Mouse (Mus musculus): ENCODE data around the gene Gm47996. TPM values are rescaled to one million over a fixed set of nuclear protein-coding genes. Genes with fewer than 3 reads are reported as not detected.

The Gm47996 gene
- polyA plus RNA-seq, 2 experiments = 0.46 to 0.52 TPM

GRCm38 (mm10) chr1:151258090-151258954 lies 48.4 kb downstream of the Gm47996 start:
- peaks cover 0 to 14% of the 10 kb centered on the region in 2 experiments; a peak in 2 of 4 replicates for H3K4me1 ChIP-seq (replicated peaks; ENCODE audit: control insufficient read depth in 2 of 2, insufficient read depth in 2 of 2, low read length in 1 of 2)
- no peaks in the 10 kb centered on the region for H3K36me3 ChIP-seq (replicated peaks; ENCODE audit: control insufficient read depth, insufficient read depth, low read depth)
- no peak for ATAC-seq (ENCODE audit: insufficient read depth)
- DNase-seq (ENCODE audit: low read depth in 3 of 3, low spot score in 3 of 3) = no peak
- no peaks in the 10 kb centered on the region for H3K9me3 ChIP-seq (ENCODE audit: control insufficient read depth, low read length)
- H3K4me3 ChIP-seq (ENCODE audit: insufficient read depth in 1 of 2, low read depth in 2 of 2, low read length in 2 of 2) = no peak overlapping the region
- no peak overlapping the region for H3K4me2 ChIP-seq (ENCODE audit: low read depth)
- H3K27me3 ChIP-seq (ENCODE audit: control insufficient read depth, insufficient read depth, low read length) = no peaks in the 10 kb centered on the region
- 40% methylated on average over 14 of the region's 14 CpGs for WGBS (ENCODE audit: insufficient replicate concordance)
- no peak for TF ChIP-seq EP300 (IDR thresholded peaks at IDR 0.05; ENCODE audit: low read depth)
- no peak for TF ChIP-seq CTCF (IDR thresholded peaks at IDR 0.05; ENCODE audit: low read depth)
- H3K9ac ChIP-seq (replicated peaks) = no peak overlapping the region
- no peak overlapping the region for H3K27ac ChIP-seq

GRCm38 (mm10) chr1:151259061-151259460 lies 49.1 kb downstream of the Gm47996 start:
- ATAC-seq (ENCODE audit: insufficient read depth) (no peak), DNase-seq (ENCODE audit: low read depth in 3 of 3, low spot score in 3 of 3) (no peak)
- peaks cover 0 to 14% of the 10 kb centered on the region in 2 experiments; a peak in 2 of 4 replicates for H3K4me1 ChIP-seq (replicated peaks; ENCODE audit: control insufficient read depth in 2 of 2, insufficient read depth in 2 of 2, low read length in 1 of 2)
- TF ChIP-seq EP300 (IDR thresholded peaks at IDR 0.05; ENCODE audit: low read depth) (no peak), CTCF (IDR thresholded peaks at IDR 0.05; ENCODE audit: low read depth) (no peak)
- no peaks in the 10 kb centered on the region for H3K36me3 ChIP-seq (replicated peaks; ENCODE audit: control insufficient read depth, insufficient read depth, low read depth)
- H3K4me3 ChIP-seq (ENCODE audit: insufficient read depth in 1 of 2, low read depth in 2 of 2, low read length in 2 of 2) = no peak overlapping the region
- 65% methylated on average over 8 of the region's 8 CpGs for WGBS (ENCODE audit: insufficient replicate concordance)
- no peaks in the 10 kb centered on the region for H3K27me3 ChIP-seq (ENCODE audit: control insufficient read depth, insufficient read depth, low read length)
- H3K9ac ChIP-seq (replicated peaks) = no peak overlapping the region
- no peaks in the 10 kb centered on the region for H3K9me3 ChIP-seq (ENCODE audit: control insufficient read depth, low read length)
- no peak overlapping the region for H3K27ac ChIP-seq
- H3K4me2 ChIP-seq (ENCODE audit: low read depth) = no peak overlapping the region

Other genes with a start within 250 kb of the Gm47996 start
- gene Hmcn1, start 216.7 kb upstream of the Gm47996 start, polyA plus RNA-seq (2012; rRNA removed) = 1.6 and 3.3 TPM in 2 replicates
- 1.7 and 2.3 TPM in 2 replicates for gene Hmcn1, start 216.7 kb upstream of the Gm47996 start, polyA plus RNA-seq (2014; fragmentation: Nextera tagmentation; extraction: Ambion mirVana)
- gene Gm47985, start 27.6 kb upstream of the Gm47996 start, polyA plus RNA-seq (2012; rRNA removed) = 2.0 and 2.1 TPM in 2 replicates
- gene Gm47985, start 27.6 kb upstream of the Gm47996 start, polyA plus RNA-seq (2014; fragmentation: Nextera tagmentation; extraction: Ambion mirVana) = 1.7 and 2.2 TPM in 2 replicates
- gene Gm8947, start 17.8 kb upstream of the Gm47996 start, polyA plus RNA-seq (2012; rRNA removed) = 0.92 and 1.4 TPM in 2 replicates
- gene Gm8947, start 17.8 kb upstream of the Gm47996 start, polyA plus RNA-seq (2014; fragmentation: Nextera tagmentation; extraction: Ambion mirVana) = 0.45 and 1.2 TPM in 2 replicates
- gene Gm47995, start 11.7 kb upstream of the Gm47996 start, polyA plus RNA-seq (2012; rRNA removed) = 0.88 and 1.1 TPM in 2 replicates
- gene Gm47995, start 11.7 kb upstream of the Gm47996 start, polyA plus RNA-seq (2014; fragmentation: Nextera tagmentation; extraction: Ambion mirVana) = 0.71 and 0.76 TPM in 2 replicates
- gene 3110040M04Rik, start 6.0 kb upstream of the Gm47996 start, polyA plus RNA-seq (2012; rRNA removed) = 1.2 and 1.5 TPM in 2 replicates
- 1.2 and 1.3 TPM in 2 replicates for gene 3110040M04Rik, start 6.0 kb upstream of the Gm47996 start, polyA plus RNA-seq (2014; fragmentation: Nextera tagmentation; extraction: Ambion mirVana)
- gene Ivns1abp, start 134.3 kb downstream of the Gm47996 start, polyA plus RNA-seq (2012; rRNA removed) = 47.4 and 57.0 TPM in 2 replicates
- 68.6 and 73.3 TPM in 2 replicates for gene Ivns1abp, start 134.3 kb downstream of the Gm47996 start, polyA plus RNA-seq (2014; fragmentation: Nextera tagmentation; extraction: Ambion mirVana)
- gene Swt1, start 218.3 kb downstream of the Gm47996 start, polyA plus RNA-seq (2012; rRNA removed) = 5.6 and 9.7 TPM in 2 replicates
- gene Swt1, start 218.3 kb downstream of the Gm47996 start, polyA plus RNA-seq (2014; fragmentation: Nextera tagmentation; extraction: Ambion mirVana) = 19.1 and 19.7 TPM in 2 replicates
- 7.6 and 9.8 TPM in 2 replicates for gene Trmt1l, start 218.4 kb downstream of the Gm47996 start, polyA plus RNA-seq (2012; rRNA removed)
- gene Trmt1l, start 218.4 kb downstream of the Gm47996 start, polyA plus RNA-seq (2014; fragmentation: Nextera tagmentation; extraction: Ambion mirVana) = 11.8 and 13.8 TPM in 2 replicates